Mouse (Mus musculus) MEL-GATA-1-ER (cell line): ENCODE measurements around the gene Nufip1.
A peak's percentile ranks its signal among the peaks of the same experiment; 100 is the strongest.

ENCODE experiments used
- DNase-seq: peaks from one replicate; pipeline ENCODE4 v3.0.0-alpha.2; 2012; ENCODE audit warnings: low read depth; ENCODE audit errors: extremely low read depth

Nufip1 gene

DNA sequence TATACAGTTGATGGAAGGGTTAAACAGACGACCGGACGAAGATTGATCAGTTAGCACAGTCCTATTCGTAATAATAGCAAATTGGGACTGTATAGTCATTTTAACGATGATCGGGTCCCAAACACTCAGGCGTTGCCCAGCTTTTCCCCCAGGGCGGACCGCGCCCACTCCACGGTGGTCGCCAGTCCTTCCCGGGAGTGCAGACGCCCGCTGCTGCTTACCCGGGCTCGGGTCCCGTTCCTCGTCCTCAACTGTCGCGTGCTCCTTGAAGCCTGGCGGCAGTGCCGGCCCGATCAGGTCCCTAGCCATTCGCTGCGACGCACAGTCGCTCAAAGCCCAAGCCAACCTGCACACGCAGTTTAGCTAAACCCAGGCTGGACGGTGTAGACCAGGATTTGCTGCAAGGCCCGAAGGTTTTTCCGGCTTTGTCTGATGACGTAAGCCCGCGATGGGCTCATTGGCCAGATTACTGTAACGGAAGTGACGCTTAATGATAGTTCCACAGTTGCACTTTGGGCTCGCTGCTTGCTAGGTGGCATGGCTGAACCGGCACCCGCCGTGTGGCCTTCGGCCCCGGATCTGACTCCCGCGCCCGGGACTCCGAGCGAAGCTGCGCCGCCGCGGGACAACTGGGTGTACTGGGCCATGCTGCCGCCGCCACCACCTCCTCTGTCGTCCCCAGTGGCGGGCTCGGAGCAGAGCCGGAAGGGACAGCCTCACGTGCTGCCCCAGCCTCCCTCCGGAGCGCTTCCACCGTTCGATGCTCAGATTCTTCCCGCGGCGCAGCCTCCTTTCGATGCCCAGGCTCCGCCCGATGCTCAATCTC, at the start of gene Nufip1, which contains the start of gene Gpalpp1:
TSS of gene Nufip1 (plus strand) at position 496 of the 826 bp plus-strand sequence.
TSS of gene Gpalpp1 (minus strand) at position 365 of the 826 bp plus-strand sequence.
- peak; percentile 94 for DNase-seq

DNA sequence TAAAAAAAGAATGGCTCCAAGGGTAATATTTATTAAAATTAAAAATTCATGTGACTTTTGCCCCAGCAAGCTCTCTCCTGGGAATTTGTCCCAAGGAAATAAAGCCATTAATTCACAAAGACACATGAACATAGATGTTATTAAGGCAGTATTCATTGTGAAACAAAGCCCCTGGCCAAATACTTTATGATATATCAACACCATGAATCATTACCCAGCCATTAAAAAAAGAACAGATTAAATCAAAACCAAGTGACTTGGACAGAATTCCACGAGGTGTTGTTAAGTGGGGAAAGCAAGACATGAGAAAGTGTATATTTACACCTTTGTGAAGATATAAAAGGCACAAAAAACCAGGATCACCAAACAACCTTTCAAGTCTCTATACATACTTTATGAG, 43.5 kb upstream of the Nufip1 start:
- no peak for DNase-seq

GRCm38 (mm10) chr14:76068296-76068695, 42.4 kb upstream of the Nufip1 start:
- no peak for DNase-seq

GRCm38 (mm10) chr14:76069296-76069695, 41.4 kb upstream of the Nufip1 start:
- no peak for DNase-seq

- no peak for DNase-seq
These were observed 38.1 kb upstream of the Nufip1 start for GRCm38 (mm10) chr14:76072626-76073025.

DNA sequence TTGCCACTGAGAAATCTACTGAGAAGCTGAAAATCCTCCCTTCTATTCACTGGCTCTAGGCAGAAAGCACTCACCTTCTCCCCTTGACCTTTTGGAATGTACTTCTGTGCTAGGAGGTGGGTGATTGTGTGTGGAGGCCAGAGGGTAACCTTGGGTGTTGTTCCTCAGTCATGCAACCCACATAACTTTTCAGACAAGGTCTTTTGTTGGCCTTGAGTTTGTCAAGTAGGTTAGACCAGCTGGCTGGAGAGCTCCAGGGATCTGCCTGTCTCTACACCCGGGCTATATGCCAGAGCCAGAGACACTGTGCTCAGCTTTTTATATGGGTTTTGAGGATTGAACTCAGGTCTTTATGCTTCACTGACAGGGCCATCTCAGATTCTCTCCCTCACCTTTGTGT, 36.5 kb upstream of the Nufip1 start:
- no peak for DNase-seq

DNA sequence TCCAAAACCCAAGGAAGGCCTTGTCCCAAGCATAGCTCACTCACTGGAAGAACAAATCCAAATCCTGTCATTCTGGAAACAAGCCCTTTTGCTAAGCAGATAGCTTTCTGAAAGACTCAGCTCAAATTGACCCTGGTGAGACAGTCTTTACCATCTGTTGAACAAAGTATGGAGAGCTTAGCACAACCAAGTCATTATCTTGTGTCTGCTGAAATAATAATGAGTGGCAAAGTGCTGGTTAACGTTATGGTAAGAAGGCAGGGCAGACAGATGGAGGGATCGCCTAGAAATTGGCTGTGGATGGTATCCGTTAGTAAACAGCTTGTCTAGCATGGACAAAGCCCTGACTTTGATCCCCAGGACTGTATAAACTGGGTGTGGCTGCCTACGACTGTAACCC, 35.0 kb upstream of the Nufip1 start:
- no peak for DNase-seq

GRCm38 (mm10) chr14:76076602-76077001, 34.1 kb upstream of the Nufip1 start:
- no peak for DNase-seq

GRCm38 (mm10) chr14:76077088-76077491, 33.6 kb upstream of the Nufip1 start:
- DNase-seq: peak; percentile 13

DNA sequence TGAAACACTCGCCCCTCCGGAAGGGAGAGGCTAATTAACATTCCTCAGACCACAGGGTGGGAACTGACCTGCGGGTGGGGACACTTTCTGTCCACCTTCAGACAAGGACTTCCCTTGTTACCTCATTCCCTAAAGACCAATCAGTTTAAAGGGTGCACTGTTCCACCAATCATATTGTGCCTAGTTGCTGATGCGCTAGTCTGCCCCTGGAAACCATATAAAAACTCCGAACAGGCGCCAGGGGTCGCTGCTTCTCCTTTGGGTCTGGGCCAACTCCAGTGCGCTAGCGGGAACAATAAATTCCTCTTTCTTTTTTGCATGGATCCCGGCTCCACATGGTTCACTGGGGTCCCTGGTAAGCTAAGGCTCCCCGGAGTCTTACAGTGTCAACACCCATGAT, 29.2 kb upstream of the Nufip1 start:
- no peak for DNase-seq

- no peak for DNase-seq
These were observed 28.5 kb upstream of the Nufip1 start for GRCm38 (mm10) chr14:76082086-76082636.

- DNase-seq: no peak
These were observed 26.5 kb upstream of the Nufip1 start for GRCm38 (mm10) chr14:76084188-76084587.

DNA sequence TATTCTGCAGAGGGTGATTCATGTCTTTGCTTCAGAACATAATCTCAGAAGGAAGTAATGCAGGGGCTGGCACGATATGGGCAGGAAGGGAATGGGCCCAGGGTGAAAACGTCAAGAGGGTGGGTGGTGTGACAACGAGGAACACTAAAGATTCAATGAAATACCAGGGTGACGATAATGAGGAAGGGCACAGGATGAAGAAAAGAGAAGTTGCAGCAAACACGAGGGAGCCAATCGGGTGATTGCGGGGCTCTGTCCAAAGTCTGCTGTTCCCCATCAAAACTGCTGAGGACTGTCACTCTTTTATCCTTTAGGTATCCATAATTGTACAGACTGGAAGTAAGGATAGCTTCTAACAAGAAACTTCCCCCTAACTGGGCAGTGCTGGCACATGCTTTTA, 13.4 kb upstream of the Nufip1 start:
- DNase-seq: no peak

DNA sequence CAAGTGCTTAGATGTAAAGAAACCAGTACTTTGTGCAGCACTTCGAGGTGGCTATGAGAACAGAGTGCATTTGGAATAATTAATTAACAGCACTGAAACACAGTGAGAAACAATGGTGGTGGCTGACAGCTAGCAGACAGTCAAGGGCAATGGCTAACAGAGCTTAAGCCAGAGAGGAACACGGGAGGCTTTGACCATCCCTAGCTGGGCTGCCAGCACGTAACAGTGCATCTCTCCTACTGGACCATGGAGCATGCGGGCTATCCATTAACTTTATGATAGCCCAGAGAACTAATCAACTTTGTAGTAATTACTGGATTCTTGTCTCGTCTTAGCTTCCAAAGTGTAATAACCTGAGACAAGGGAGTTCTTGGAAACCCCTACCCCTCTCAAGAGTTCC, 12.9 kb upstream of the Nufip1 start:
- DNase-seq: no peak

DNA sequence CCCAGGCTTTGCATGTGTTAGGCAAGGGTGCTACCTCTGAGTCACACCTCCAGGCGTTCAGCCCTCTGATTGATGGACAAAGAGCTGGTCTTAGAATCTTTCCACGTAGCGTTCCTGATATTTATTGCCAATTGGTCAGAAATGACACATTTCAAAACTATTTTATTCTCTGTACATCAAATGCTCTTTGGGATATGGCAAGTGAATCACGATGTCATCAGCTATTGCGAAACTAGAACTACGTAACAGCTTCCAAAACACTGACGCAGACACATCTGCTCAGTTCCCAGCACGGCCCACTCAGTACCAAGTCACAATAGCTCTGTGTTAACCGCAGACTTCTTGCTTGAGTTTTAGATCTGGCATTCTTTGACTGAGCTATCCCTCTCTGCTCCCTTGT, 11.1 kb upstream of the Nufip1 start:
- DNase-seq: no peak

GRCm38 (mm10) chr14:76115744-76116143, 5.1 kb downstream of the Nufip1 start:
- no peak for DNase-seq

GRCm38 (mm10) chr14:76118963-76119362, 8.3 kb downstream of the Nufip1 start:
- DNase-seq: no peak

GRCm38 (mm10) chr14:76120472-76120871, 9.8 kb downstream of the Nufip1 start:
- no peak for DNase-seq

DNA sequence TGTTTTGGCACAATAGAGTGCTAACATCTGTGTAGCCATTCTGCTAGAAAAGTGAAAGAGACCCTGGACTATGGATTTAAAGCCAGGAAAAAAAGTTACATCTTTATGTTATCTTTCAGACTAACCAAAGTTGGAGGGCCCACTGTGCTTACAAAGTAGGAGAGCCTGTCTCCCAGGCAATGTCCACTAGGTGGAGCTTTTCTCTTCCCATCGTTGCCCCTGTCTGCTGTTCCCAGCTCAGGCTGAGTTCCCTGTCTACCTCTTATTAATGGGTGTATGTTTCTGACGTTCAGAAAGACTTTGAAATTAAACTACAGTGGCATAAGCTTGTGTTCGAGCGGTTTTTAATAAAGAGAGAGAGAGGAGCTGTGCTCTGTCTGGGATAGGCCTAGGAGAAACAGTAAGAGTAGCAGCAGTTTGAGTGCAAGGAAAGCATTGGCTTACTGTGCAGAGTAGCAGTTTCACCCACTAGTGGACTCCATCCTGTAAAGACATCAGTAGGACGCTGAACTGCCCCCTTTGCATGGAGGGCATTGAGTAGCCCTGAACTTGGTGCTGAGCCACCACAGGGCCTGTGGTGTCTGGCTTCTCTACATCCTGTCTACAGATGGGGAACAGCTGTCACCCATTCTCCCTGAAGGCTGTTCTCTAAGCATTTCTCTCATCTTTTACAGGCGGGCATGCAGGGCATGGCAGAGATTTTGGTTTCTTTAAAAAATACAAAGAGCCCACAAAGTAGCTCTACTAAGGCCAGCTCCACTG, 11.4 kb downstream of the Nufip1 start:
- DNase-seq: peak; percentile 39

- DNase-seq: no peak
These were observed 12.0 kb downstream of the Nufip1 start for GRCm38 (mm10) chr14:76122663-76123058.

DNA sequence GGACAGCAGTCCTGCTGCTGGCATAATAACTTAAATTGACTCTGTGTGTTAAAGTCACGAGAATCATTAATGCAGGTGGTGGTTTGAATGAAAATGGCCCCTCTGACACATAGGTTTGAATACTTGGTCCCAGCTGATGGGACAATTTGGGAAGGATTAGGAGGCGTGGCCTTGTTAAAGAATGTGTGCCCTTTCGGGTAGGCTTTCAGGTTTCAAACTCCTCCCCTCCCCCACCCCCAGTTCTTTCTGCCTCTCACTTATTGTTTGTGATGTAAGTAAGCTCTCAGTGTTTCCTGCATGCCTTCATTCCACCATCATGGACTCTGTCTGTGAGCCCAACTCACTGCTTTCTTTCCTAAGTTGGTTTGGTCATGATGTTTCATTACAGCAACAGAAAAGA, 16.6 kb downstream of the Nufip1 start:
- no peak for DNase-seq

DNA sequence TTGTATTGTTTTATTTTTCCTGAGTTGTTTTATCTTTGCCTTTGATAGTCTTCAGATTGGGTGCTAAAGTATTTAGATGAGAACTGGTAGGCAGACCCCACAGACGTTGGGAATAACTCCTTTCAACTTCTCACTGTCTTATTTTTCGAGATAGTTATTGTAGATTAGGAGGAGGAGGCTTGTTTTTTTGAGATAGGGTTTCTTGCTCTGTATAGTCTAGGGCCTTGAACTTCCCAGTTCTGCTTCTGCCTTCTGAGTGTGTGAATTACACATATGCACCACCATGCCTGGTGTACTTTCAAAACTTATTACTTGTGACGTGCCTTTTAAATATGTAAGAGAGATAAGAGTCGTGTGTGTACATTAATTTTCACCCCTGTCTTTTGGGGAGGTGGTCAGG, 17.5 kb downstream of the Nufip1 start:
- DNase-seq: no peak
